Mouse (Mus musculus) hindbrain, postnatal 0 days (tissue): ENCODE results near the gene Fbxl18. TPM values are rescaled to one million over a fixed set of nuclear protein-coding genes. Genes with fewer than 3 reads are reported as not detected.

Experiments
- ATAC-seq: fragments of 200-750 bp; cut with Nextera tagmentation; 2 replicates; pipeline ENCODE4 v1.8.0; 2017; ENCODE audit warnings: mild to moderate bottlenecking, moderate TSS enrichment, moderate library complexity
- DNase-seq: peaks from one replicate; pipeline ENCODE4 v3.0.0-alpha.2; 2015; ENCODE audit warnings: low spot score
- H3K27ac ChIP-seq: fragments of 300-500 bp; sonication (generic); 2 replicates; pipeline ENCODE4 v1.5.1; 2014; ENCODE audit warnings: mild to moderate bottlenecking
- H3K27me3 ChIP-seq: fragments of 300-500 bp; sonication (generic); 2 replicates; pipeline ENCODE4 v1.6.1; 2014; ENCODE audit warnings: low read length, mixed read lengths; ENCODE audit not compliant: insufficient read depth
- H3K36me3 ChIP-seq: fragments of 300-500 bp; sonication (generic); 2 replicates; pipeline ENCODE4 v1.6.1; 2014; ENCODE audit warnings: low read length, mixed read lengths; ENCODE audit not compliant: insufficient read depth
- H3K4me1 ChIP-seq: fragments of 300-500 bp; sonication (generic); 2 replicates; pipeline ENCODE4 v1.6.1; 2014; ENCODE audit warnings: antibody characterized with exemption, low read length, mixed read lengths; ENCODE audit not compliant: insufficient read depth
- H3K4me2 ChIP-seq: fragments of 300-500 bp; sonication (generic); 2 replicates; pipeline ENCODE4 v1.6.1; 2014; ENCODE audit warnings: low read depth, mild to moderate bottlenecking, low read length, moderate library complexity, mixed read lengths
- H3K4me3 ChIP-seq: fragments of 300-500 bp; sonication (generic); 2 replicates; pipeline ENCODE4 v1.5.1; 2014; ENCODE audit warnings: low read length
- H3K9ac ChIP-seq: fragments of 300-500 bp; sonication (generic); replicated peaks from 2 replicates; pipeline ENCODE4 v1.6.1; 2014; ENCODE audit warnings: mild to moderate bottlenecking, low read length, moderate library complexity, mixed read lengths
- H3K9me3 ChIP-seq: fragments of 300-500 bp; sonication (generic); 2 replicates; pipeline ENCODE4 v1.6.1; 2016; ENCODE audit warnings: low read length, mixed read lengths
- CTCF ChIP-seq: IDR thresholded peaks from 2 replicates; pipeline ENCODE4 v1.5.1; 2016; ENCODE audit warnings: antibody characterized with exemption, control low read depth, low read depth
- WGBS: fragments of 180-500 bp; shearing (Covaris S2); extraction: QIAGEN DNeasy Blood & Tissue Kit; methylation state at CpG from one replicate; pipeline ENCODE4 v1.1.7; 2014; 5-methylcytosine and 5-hydroxymethylcytosine counted together
- polyA plus RNA-seq: library from polyadenylated mRNA; unstranded; fragments of >200 nt; fragmentation: Nextera tagmentation; extraction: Ambion mirVana; gene quantifications from 2 replicates; pipeline ENCODE4 v1.2.1, GENCODE M21; 2015
- total RNA-seq: library from RNA; depleted of rRNA; stranded (reverse); fragments of >200 nt; gene quantifications from 2 replicates; pipeline ENCODE4 v1.2.3, GENCODE M21; 2014; rRNA removed

Fbxl18 gene
- total RNA-seq = 68.6 and 73.8 TPM in 2 replicates
- polyA plus RNA-seq = 28.0 and 31.4 TPM in 2 replicates

- Histone ChIP-seq H3K4me3 (peak within 1 kb of the TSS; percentile 76), H3K9me3 (no peaks in the 10 kb centered on the region), H3K4me1 (peaks cover 12% of the 10 kb centered on the region; the same call in 1 of the 2 replicates), H3K27ac (peak within 1 kb of the TSS; percentile 82), H3K9ac (peak within 1 kb of the TSS; percentile 76), H3K27me3 (no peaks in the 10 kb centered on the region), H3K36me3 (peaks cover 10% of the 10 kb centered on the region; the same call in 1 of the 2 replicates), H3K4me2 (peak within 1 kb of the TSS; percentile 76)
- ATAC-seq (peak; percentile 96), DNase-seq (peak; percentile 95)
- TF ChIP-seq CTCF = no peak; the same call in 1 of the 2 replicates
- under 1% methylated on average over 40 of the region's 40 CpGs for WGBS
Observed at GRCm38 (mm10) chr5:142894918-142895613, at the start of gene Fbxl18. Fbxl18 (minus strand) TSS chr5:142895421.

- Histone ChIP-seq H3K9me3 (no peaks in the 10 kb centered on the region), H3K36me3 (no peaks in the 10 kb centered on the region), H3K4me3 (no peak overlapping the region), H3K4me2 (no peak overlapping the region), H3K27me3 (no peaks in the 10 kb centered on the region), H3K27ac (no peak overlapping the region), H3K9ac (no peak overlapping the region), H3K4me1 (no peaks in the 10 kb centered on the region)
- 71% methylated on average over 2 of the region's 2 CpGs for WGBS
- no peak for DNase-seq
- peak; percentile 45; the same call in 1 of the 2 replicates for TF ChIP-seq CTCF
- ATAC-seq = no peak
Observed at GRCm38 (mm10) chr5:142940393-142940792, 45.2 kb upstream of the Fbxl18 start.

GRCm38 (mm10) chr5:142937956-142938727 is 42.9 kb upstream of the Fbxl18 start:
- no peak overlapping the region for H3K9ac ChIP-seq
- no peak for TF ChIP-seq CTCF
- ATAC-seq (no peak), DNase-seq (peak; percentile 14)
- WGBS = 36% methylated on average over 19 of the region's 19 CpGs
- H3K27ac ChIP-seq = no peak overlapping the region
- H3K4me2 ChIP-seq = no peak overlapping the region
- H3K4me1 ChIP-seq = no peaks in the 10 kb centered on the region
- no peaks in the 10 kb centered on the region for H3K9me3 ChIP-seq
- H3K36me3 ChIP-seq = no peaks in the 10 kb centered on the region
- no peak overlapping the region for H3K4me3 ChIP-seq
- H3K27me3 ChIP-seq = no peaks in the 10 kb centered on the region

GRCm38 (mm10) chr5:142936336-142936719 is 41.1 kb upstream of the Fbxl18 start:
- peak; percentile 38; the same call in 1 of the 2 replicates for ATAC-seq
- peak; percentile 67 for DNase-seq
- H3K27me3 ChIP-seq = no peaks in the 10 kb centered on the region
- H3K9ac ChIP-seq = no peak overlapping the region
- TF ChIP-seq CTCF = peak; percentile 95
- no peaks in the 10 kb centered on the region for H3K9me3 ChIP-seq
- no peaks in the 10 kb centered on the region for H3K36me3 ChIP-seq
- H3K4me2 ChIP-seq = peak overlapping the region; percentile 37
- H3K27ac ChIP-seq = no peak overlapping the region
- WGBS = 5% methylated on average over 17 of the region's 17 CpGs
- 0 out of 2 replicates have a peak overlapping the region, but pooled peaks have one; percentile 3 for H3K4me3 ChIP-seq
- no peaks in the 10 kb centered on the region for H3K4me1 ChIP-seq

GRCm38 (mm10) chr5:142935642-142936335 is 40.6 kb upstream of the Fbxl18 start:
- ATAC-seq (peak; percentile 59; the same call in 1 of the 2 replicates), DNase-seq (peak; percentile 78)
- Histone ChIP-seq H3K4me1 (no peaks in the 10 kb centered on the region), H3K4me2 (peak overlapping the region; percentile 37), H3K9ac (no peak overlapping the region), H3K27ac (no peak overlapping the region), H3K9me3 (no peaks in the 10 kb centered on the region), H3K27me3 (no peaks in the 10 kb centered on the region), H3K36me3 (no peaks in the 10 kb centered on the region), H3K4me3 (0 out of 2 replicates have a peak overlapping the region, but pooled peaks have one; percentile 3)
- TF ChIP-seq CTCF = peak; percentile 62
- WGBS = 21% methylated on average over 13 of the region's 13 CpGs

GRCm38 (mm10) chr5:142932731-142933130 is 37.5 kb upstream of the Fbxl18 start:
- TF ChIP-seq CTCF = no peak
- Histone ChIP-seq H3K9ac (no peak overlapping the region), H3K4me3 (no peak overlapping the region), H3K36me3 (no peaks in the 10 kb centered on the region), H3K9me3 (no peaks in the 10 kb centered on the region), H3K27me3 (no peaks in the 10 kb centered on the region), H3K4me1 (no peaks in the 10 kb centered on the region), H3K27ac (no peak overlapping the region), H3K4me2 (no peak overlapping the region)
- DNase-seq = no peak
- no peak for ATAC-seq
- 69% methylated on average over 8 of the region's 8 CpGs for WGBS
